Mouse (Mus musculus) C3H10T1/2 (cell line): ENCODE results near the gene Snapc1. TPM values are rescaled to one million over a fixed set of nuclear protein-coding genes. Genes with fewer than 3 reads are reported as not detected.

Experiments
- polyA plus RNA-seq, 2 experiments: library from polyadenylated mRNA; unstranded; fragments of >200 nt; fragmentation: generic; extraction: Trizol; gene quantifications; one replicate each; pipeline ENCODE4 v1.2.1; 2012; ENCODE audit warnings: missing spikeins in 2 of 2

Snapc1 gene
- 1 to 10 TPM in 1 of 2 experiments, under 1 TPM in 1; 0.27 to 1.4 TPM for polyA plus RNA-seq

DNA sequence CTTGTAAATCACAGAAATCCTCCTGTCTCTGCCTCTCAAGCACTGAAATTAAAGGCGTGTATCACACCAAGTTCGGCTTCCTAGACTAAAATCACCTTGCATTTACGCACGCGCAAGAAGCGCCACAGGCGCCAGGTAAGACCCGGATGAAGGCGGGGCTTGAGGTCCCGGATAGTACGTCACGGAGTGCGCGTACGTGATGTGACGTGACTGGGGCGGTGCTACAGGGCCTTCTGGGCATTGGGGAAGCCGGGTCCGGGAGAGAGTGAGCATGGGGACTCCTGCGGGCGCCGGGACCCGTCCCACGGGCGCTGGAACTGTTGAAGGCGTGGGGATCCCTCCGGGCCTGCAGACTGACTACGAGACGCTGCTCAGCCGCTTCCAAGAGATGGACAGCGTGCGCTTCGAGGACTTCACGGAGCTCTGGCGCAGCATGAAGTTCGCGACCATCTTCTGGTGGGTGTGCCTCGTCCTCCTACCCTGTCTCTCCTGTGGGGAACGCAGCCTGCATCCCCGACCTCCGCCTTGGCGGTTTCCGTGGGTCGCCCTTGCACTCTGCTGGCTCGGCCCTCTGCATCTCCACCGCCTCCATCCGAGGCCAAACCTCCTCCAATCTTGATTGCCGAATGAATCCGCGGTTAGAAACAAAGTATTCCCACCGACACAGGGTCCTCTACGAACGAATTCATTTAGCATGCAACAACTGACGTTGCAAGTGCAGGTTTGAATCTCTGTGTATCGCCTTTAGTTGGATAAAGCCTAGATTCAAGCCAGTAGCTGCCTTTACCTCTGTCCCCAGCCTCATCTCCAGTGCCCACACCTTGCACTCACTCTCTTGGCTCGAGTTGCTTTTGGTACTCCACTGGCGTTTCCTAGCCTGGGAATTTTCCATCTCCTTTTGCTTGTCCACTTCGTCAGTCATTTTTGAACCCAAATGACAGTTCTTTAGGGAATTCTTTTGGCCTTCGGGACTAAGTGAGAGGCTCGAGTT lies at the start of gene Snapc1:
TSS of gene Snapc1 (plus strand) at position 191 of the 991 bp plus-strand sequence.

DNA sequence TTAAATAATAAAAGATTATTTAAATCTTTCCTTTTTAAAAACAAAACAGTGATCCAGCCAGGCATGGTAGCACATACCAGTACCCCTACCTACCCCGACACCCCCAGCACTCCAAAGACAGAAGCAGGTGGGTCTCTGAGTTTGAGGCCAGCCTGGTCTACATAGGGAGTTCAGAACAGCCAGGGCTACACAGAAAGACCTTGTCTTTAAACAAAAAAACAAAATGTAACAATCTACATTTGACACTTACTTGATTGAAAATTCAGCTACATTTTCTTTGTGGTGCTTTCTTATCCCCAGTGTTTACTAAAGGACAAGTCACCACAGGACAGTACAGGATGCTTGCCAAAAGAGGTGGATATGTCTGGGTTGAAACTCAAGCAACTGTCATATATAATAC lies 26.9 kb upstream of the Snapc1 start, which contains the start of gene Gm49321:
TSS of gene Gm49321 (plus strand) at position 301 of the 400 bp plus-strand sequence.

DNA sequence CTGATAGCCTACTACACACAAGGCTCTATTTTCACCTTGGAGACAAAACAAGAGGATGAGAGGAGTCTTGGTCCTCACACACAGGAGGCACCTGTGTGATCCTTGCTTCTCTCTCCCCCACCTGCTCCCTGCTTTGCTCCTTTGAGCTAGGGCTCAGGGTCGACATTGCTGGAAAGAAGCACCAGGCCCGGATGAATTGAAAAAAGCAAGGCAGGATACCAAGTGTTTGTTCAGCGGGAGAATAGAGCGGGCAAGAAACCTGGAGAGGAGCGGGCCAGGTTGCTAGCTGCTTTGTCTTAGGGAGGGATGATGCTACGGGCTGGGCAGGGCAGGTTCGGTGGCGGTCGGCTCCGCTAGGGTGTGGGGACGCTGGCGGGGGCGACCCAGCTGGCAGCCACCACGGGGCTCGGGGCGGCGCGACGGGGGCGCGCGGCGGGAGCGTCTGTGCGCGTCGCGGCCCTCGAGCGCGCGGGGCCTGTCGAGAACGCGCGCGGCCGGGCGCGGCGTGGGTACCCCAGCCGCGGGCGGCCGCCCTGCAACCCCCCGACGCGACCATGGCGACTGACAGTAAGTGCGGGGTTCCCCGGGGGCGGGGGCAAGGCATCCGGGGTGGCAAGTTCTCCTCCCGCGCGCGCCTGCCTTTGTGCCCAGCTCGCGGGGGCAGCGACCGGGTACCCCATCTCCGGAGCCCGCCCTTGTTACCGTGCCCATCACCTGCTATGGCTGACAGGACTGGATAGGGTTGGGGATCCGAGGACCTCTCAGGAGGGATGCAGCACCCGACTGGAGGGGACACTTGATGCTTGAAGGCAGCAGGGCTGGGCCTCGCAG lies 33.2 kb downstream of the Snapc1 start, which contains the start of gene Syt16:
TSS of gene Syt16 (plus strand) at position 365 of the 831 bp plus-strand sequence.

Other genes with a start within 250 kb of the Snapc1 start
- gene Hif1a, start 63.1 kb upstream of the Snapc1 start, polyA plus RNA-seq, result 1 to 10 TPM in 1 of 2 experiments, under 1 TPM in 1; 0.56 to 8.7 TPM
- under 1 TPM in 1 of 2 experiments, not detected in 1; 0.74 TPM for gene Gm49321, start 26.8 kb upstream of the Snapc1 start, polyA plus RNA-seq
- not detected for gene Syt16, start 33.2 kb downstream of the Snapc1 start, polyA plus RNA-seq